Mouse (Mus musculus): ENCODE data around the gene Axdnd1.

DNA sequence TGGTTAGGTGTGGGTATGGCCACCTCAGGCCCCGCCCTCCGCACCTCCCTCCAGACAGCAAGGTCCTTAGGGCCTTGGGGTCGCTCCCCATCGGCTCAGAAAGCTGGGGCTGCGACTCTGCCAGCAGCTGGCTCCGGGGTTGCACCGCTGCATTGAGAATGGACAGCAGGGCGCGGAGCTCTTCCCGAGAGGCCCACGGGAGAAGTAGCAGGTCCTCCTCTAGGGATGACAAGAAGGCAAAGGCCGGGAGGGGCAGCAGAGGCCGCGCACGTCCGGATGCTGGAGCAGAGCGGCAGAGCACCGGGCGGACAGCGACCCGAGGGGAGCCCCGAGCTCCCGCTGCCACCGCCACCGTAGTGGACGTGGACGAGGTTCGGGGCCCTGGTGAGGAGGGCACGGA lies 110.3 kb downstream of the Axdnd1 start, which contains the start of gene Nphs2:
- TF ChIP-seq CTCF (IDR thresholded peaks at IDR 0.05; ENCODE audit: low read depth): no peak
- TF ChIP-seq EP300 (IDR thresholded peaks at IDR 0.05; ENCODE audit: low read depth): no peak

Measured in heart, postnatal 0 days (tissue).